Mouse (Mus musculus): ENCODE results near the gene Negr1.

GRCm38 (mm10) chr3:156931011-156931410 lies 369.4 kb downstream of the Negr1 start:
- TF ChIP-seq POLR2A (IDR thresholded peaks at IDR 0.05; ENCODE audit: extremely low read depth, insufficient read depth, low read length) (no peak), CTCF (IDR thresholded peaks at IDR 0.05; ENCODE audit: extremely low read depth, insufficient read depth, low read length) (no peak)
